Mouse (Mus musculus) lung, embryonic 14.5 days (tissue): ENCODE results near the gene Zfp180. TPM values are rescaled to one million over a fixed set of nuclear protein-coding genes. Genes with fewer than 3 reads are reported as not detected.

Source experiments
- ATAC-seq: fragments of 200-750 bp; cut with Nextera tagmentation; 2 replicates; pipeline ENCODE4 v1.8.0; 2017; ENCODE audit warnings: mild to moderate bottlenecking, moderate TSS enrichment, moderate library complexity; ENCODE audit not compliant: insufficient read depth
- DNase-seq: peaks from one replicate; pipeline ENCODE4 v3.0.0-alpha.2; 2015
- H3K27ac ChIP-seq: fragments of 300-500 bp; sonication (generic); 2 replicates; pipeline ENCODE4 v1.5.1; 2014; ENCODE audit warnings: low read depth, mild to moderate bottlenecking, moderate library complexity
- H3K27me3 ChIP-seq: fragments of 300-500 bp; sonication (generic); 2 replicates; pipeline ENCODE4 v1.6.1; 2014; ENCODE audit warnings: low read length, control low read depth; ENCODE audit not compliant: insufficient read depth
- H3K36me3 ChIP-seq: fragments of 300-500 bp; sonication (generic); 2 replicates; pipeline ENCODE4 v1.6.1; 2014; ENCODE audit warnings: control low read depth; ENCODE audit not compliant: insufficient read depth
- H3K4me1 ChIP-seq: fragments of 300-500 bp; sonication (generic); 2 replicates; pipeline ENCODE4 v1.6.1; 2014; ENCODE audit warnings: antibody characterized with exemption, control low read depth; ENCODE audit not compliant: insufficient read depth
- H3K4me2 ChIP-seq: fragments of 300-500 bp; sonication (generic); 2 replicates; pipeline ENCODE4 v1.6.1; 2014; ENCODE audit warnings: mild to moderate bottlenecking
- H3K4me3 ChIP-seq: fragments of 300-500 bp; sonication (generic); 2 replicates; pipeline ENCODE4 v1.5.1; 2014; ENCODE audit warnings: low read depth, low read length
- H3K9ac ChIP-seq: fragments of 300-500 bp; sonication (generic); 2 replicates; pipeline ENCODE4 v1.6.1; 2014
- H3K9me3 ChIP-seq: fragments of 300-500 bp; sonication (generic); 2 replicates; pipeline ENCODE4 v1.6.1; 2016; ENCODE audit warnings: low read depth, low read length, control low read depth
- CTCF ChIP-seq: IDR thresholded peaks from 2 replicates; pipeline ENCODE4 v1.5.1; 2016; ENCODE audit warnings: antibody characterized with exemption, low read depth
- WGBS: fragments of 180-500 bp; shearing (Covaris S2); extraction: QIAGEN DNeasy Blood & Tissue Kit; methylation state at CpG from one replicate; pipeline ENCODE4 v1.1.7; 2014; 5-methylcytosine and 5-hydroxymethylcytosine counted together
- polyA plus RNA-seq: library from polyadenylated mRNA; unstranded; fragments of >200 nt; fragmentation: Nextera tagmentation; extraction: Ambion mirVana; gene quantifications from 2 replicates; pipeline ENCODE4 v1.2.1, GENCODE M21; 2014

Gene Zfp180
- polyA plus RNA-seq, 1 experiment from 2014 or later, result 27.2 TPM

- ATAC-seq, result peak; percentile 47
- Histone ChIP-seq H3K27me3 (no peaks in the 10 kb centered on the region), H3K9me3 (no peaks in the 10 kb centered on the region), H3K4me3 (peak overlapping the region; percentile 58), H3K36me3 (peaks cover 24% of the 10 kb centered on the region; the same call in 1 of the 2 replicates), H3K4me1 (no peaks in the 10 kb centered on the region), H3K4me2 (peak overlapping the region; percentile 60), H3K27ac (no peak overlapping the region), H3K9ac (peak overlapping the region; percentile 65)
- WGBS, result 17% methylated on average over 6 of the region's 6 CpGs
- no peak for TF ChIP-seq CTCF
- DNase-seq, result no peak
These were observed 51.8 kb downstream of the Zfp180 start for GRCm38 (mm10) chr7:24133425-24133995.

GRCm38 (mm10) chr7:24133996-24134828, 52.5 kb downstream of the Zfp180 start, which contains the start of gene Zfp235:
Gene Zfp235 (plus strand): TSS chr7:24134169.
- H3K4me3 ChIP-seq, result peak within 1 kb of the TSS; percentile 58
- H3K9ac ChIP-seq, result peak within 1 kb of the TSS; percentile 65
- DNase-seq (peak; percentile 96), ATAC-seq (peak; percentile 97)
- peaks cover 29% of the 10 kb centered on the region; the same call in 1 of the 2 replicates for H3K36me3 ChIP-seq
- no peaks in the 10 kb centered on the region for H3K4me1 ChIP-seq
- TF ChIP-seq CTCF, result no peak
- WGBS, result 2% methylated on average over 32 of the region's 32 CpGs
- no peaks in the 10 kb centered on the region for H3K27me3 ChIP-seq
- peak within 1 kb of the TSS; percentile 60 for H3K4me2 ChIP-seq
- H3K27ac ChIP-seq, result no peak within 1 kb of the TSS
- H3K9me3 ChIP-seq, result no peaks in the 10 kb centered on the region

- Histone ChIP-seq H3K4me3 (no peak overlapping the region), H3K4me2 (no peak overlapping the region), H3K9ac (no peak overlapping the region), H3K27me3 (no peaks in the 10 kb centered on the region), H3K9me3 (no peaks in the 10 kb centered on the region), H3K27ac (no peak overlapping the region), H3K4me1 (no peaks in the 10 kb centered on the region), H3K36me3 (peaks cover 29% of the 10 kb centered on the region)
- WGBS, result 89% methylated on average over 6 of the region's 6 CpGs
- no peak for DNase-seq
- no peak for TF ChIP-seq CTCF
- no peak for ATAC-seq
These were observed 60.8 kb downstream of the Zfp180 start for GRCm38 (mm10) chr7:24142566-24142965.

- peak; percentile 53 for TF ChIP-seq CTCF
- Histone ChIP-seq H3K9me3 (no peaks in the 10 kb centered on the region), H3K9ac (no peak overlapping the region), H3K27me3 (no peaks in the 10 kb centered on the region), H3K36me3 (no peaks in the 10 kb centered on the region), H3K27ac (no peak overlapping the region), H3K4me2 (no peak overlapping the region), H3K4me3 (no peak overlapping the region), H3K4me1 (no peaks in the 10 kb centered on the region)
- DNase-seq (peak; percentile 55), ATAC-seq (no peak)
- WGBS, result 19% methylated on average over 1 of the region's 1 CpGs
These were observed 71.5 kb downstream of the Zfp180 start for GRCm38 (mm10) chr7:24153272-24153671.

Other genes with a start within 250 kb of the Zfp180 start
- not detected in 2 replicates for gene Vmn1r176, start 244.6 kb upstream of the Zfp180 start, polyA plus RNA-seq
- gene Vmn1r177, start 215.5 kb upstream of the Zfp180 start, polyA plus RNA-seq, result not detected in 2 replicates
- not detected in 2 replicates for gene Vmn1r178, start 189.9 kb upstream of the Zfp180 start, polyA plus RNA-seq
- not detected in 2 replicates for gene Vmn1r179, start 154.9 kb upstream of the Zfp180 start, polyA plus RNA-seq
- not detected in 2 replicates for gene Vmn1r180, start 131.3 kb upstream of the Zfp180 start, polyA plus RNA-seq
- not detected in 2 replicates for gene Vmn1r181, start 107.3 kb upstream of the Zfp180 start, polyA plus RNA-seq
- gene V1rd19, start 80.2 kb upstream of the Zfp180 start, polyA plus RNA-seq, result not detected in 2 replicates
- gene Vmn1r183, start 28.7 kb upstream of the Zfp180 start, polyA plus RNA-seq, result not detected in 2 replicates
- gene Zfp112, start 30.4 kb downstream of the Zfp180 start, polyA plus RNA-seq, result 3.9 and 4.5 TPM in 2 replicates
- 16.6 TPM in 2 replicates for gene Zfp235, start 52.2 kb downstream of the Zfp180 start, polyA plus RNA-seq
- 6.7 and 8.2 TPM in 2 replicates for gene Zfp114, start 93.1 kb downstream of the Zfp180 start, polyA plus RNA-seq
- gene Zfp111, start 129.5 kb downstream of the Zfp180 start, polyA plus RNA-seq, result 13.1 and 15.6 TPM in 2 replicates
- gene Zfp109, start 155.6 kb downstream of the Zfp180 start, polyA plus RNA-seq, result 4.3 and 4.8 TPM in 2 replicates
- gene Zfp108, start 172.9 kb downstream of the Zfp180 start, polyA plus RNA-seq, result 3.3 and 4.7 TPM in 2 replicates
- 8.4 and 8.6 TPM in 2 replicates for gene Zfp93, start 188.5 kb downstream of the Zfp180 start, polyA plus RNA-seq
- gene Zfp61, start 219.3 kb downstream of the Zfp180 start, polyA plus RNA-seq, result 32.1 and 32.4 TPM in 2 replicates
- 8.6 and 9.8 TPM in 2 replicates for gene Zfp94, start 234.7 kb downstream of the Zfp180 start, polyA plus RNA-seq